Mouse (Mus musculus): ENCODE results near the gene Gm28044. TPM values are rescaled to one million over a fixed set of nuclear protein-coding genes. Genes with fewer than 3 reads are reported as not detected.
"Not testable (repeated sequence)": the region's sequence is repeated elsewhere in the genome, so short reads cannot be mapped to it uniquely, and the experiment has no call there.

Gm28044 gene
- polyA plus RNA-seq, 1 experiment from 2014 or later, result 0.35 TPM

GRCm38 (mm10) chr13:67278314-67278713 is 82.0 kb downstream of the Gm28044 start, which contains the start of gene Zfp458:
TSS of gene Zfp458 (minus strand) at chr13:67278466.
- peak within 1 kb of the TSS; percentile 22; the same call in 1 of the 2 replicates for H3K4me2 ChIP-seq
- no peak within 1 kb of the TSS for H3K27ac ChIP-seq (replicated peaks)
- WGBS, result 45% methylated on average over 7 of the region's 7 CpGs
- no peaks in the 10 kb centered on the region for H3K36me3 ChIP-seq
- H3K9ac ChIP-seq, result no peak within 1 kb of the TSS
- H3K4me3 ChIP-seq, result no peak within 1 kb of the TSS
- no peaks in the 10 kb centered on the region for H3K9me3 ChIP-seq
- no peaks in the 10 kb centered on the region for H3K4me1 ChIP-seq (replicated peaks)
- ATAC-seq (ENCODE audit: low FRiP score, low read depth), result peak; percentile 56; the same call in 1 of the 2 replicates
- no peaks in the 10 kb centered on the region for H3K27me3 ChIP-seq

GRCm38 (mm10) chr13:67269383-67270065 is 90.8 kb downstream of the Gm28044 start:
- H3K36me3 ChIP-seq, H3K9me3 ChIP-seq, H3K27me3 ChIP-seq: not testable (repeated sequence)
- 45% methylated on average over 8 of the region's 9 CpGs for WGBS
- Histone ChIP-seq H3K4me1 (replicated peaks) (peaks cover 13% of the 10 kb centered on the region), H3K27ac (replicated peaks) (peak overlapping the region; percentile 64), H3K9ac (peak overlapping the region; percentile 23; the same call in 1 of the 2 replicates), H3K4me2 (peak overlapping the region; percentile 68), H3K4me3 (peak overlapping the region; percentile 55)
- ATAC-seq (ENCODE audit: low FRiP score, low read depth), result peak; percentile 67

- peaks cover 13% of the 10 kb centered on the region for H3K4me1 ChIP-seq (replicated peaks)
- 0 out of 2 replicates have a peak, but pooled peaks cover 4% of the 10 kb centered on the region for H3K9me3 ChIP-seq
- H3K27ac ChIP-seq (replicated peaks), result peak overlapping the region; percentile 64
- no peaks in the 10 kb centered on the region for H3K27me3 ChIP-seq
- peak; percentile 98 for ATAC-seq (ENCODE audit: low FRiP score, low read depth)
- H3K4me2 ChIP-seq, result peak overlapping the region; percentile 68
- H3K9ac ChIP-seq, result peak overlapping the region; percentile 54
- WGBS, result 9% methylated on average over 18 of the region's 18 CpGs
- peaks cover 5% of the 10 kb centered on the region; the same call in 1 of the 2 replicates for H3K36me3 ChIP-seq
- H3K4me3 ChIP-seq, result peak overlapping the region; percentile 55
These were observed 91.6 kb downstream of the Gm28044 start for GRCm38 (mm10) chr13:67268568-67269369.

Other genes with a start within 250 kb of the Gm28044 start
- 0.06 and 0.20 TPM in 2 replicates for gene Rslcan18, start 244.3 kb downstream of the Gm28044 start, polyA plus RNA-seq (2015; fragmentation: Nextera tagmentation; extraction: Ambion mirVana)
- gene Zfp759, start 238.9 kb downstream of the Gm28044 start, polyA plus RNA-seq (2015; fragmentation: Nextera tagmentation; extraction: Ambion mirVana), result 4.0 and 4.4 TPM in 2 replicates
- 6.3 and 6.8 TPM in 2 replicates for gene Rsl1, start 187.4 kb downstream of the Gm28044 start, polyA plus RNA-seq (2015; fragmentation: Nextera tagmentation; extraction: Ambion mirVana)
- 2.0 and 2.2 TPM in 2 replicates for gene Zfp455, start 166.0 kb downstream of the Gm28044 start, polyA plus RNA-seq (2015; fragmentation: Nextera tagmentation; extraction: Ambion mirVana)
- gene Zfp458, start 82.1 kb downstream of the Gm28044 start, polyA plus RNA-seq (2015; fragmentation: Nextera tagmentation; extraction: Ambion mirVana), result 4.7 and 6.0 TPM in 2 replicates
- gene Zfp457, start 54.1 kb downstream of the Gm28044 start, polyA plus RNA-seq (2015; fragmentation: Nextera tagmentation; extraction: Ambion mirVana), result 1.1 and 1.3 TPM in 2 replicates
- gene Zfp595, start 28.0 kb downstream of the Gm28044 start, polyA plus RNA-seq (2015; fragmentation: Nextera tagmentation; extraction: Ambion mirVana), result 1.7 and 1.9 TPM in 2 replicates
- gene Zfp953, start 69 bp upstream of the Gm28044 start, polyA plus RNA-seq (2015; fragmentation: Nextera tagmentation; extraction: Ambion mirVana), result 0.42 and 0.58 TPM in 2 replicates
- gene Gm28041, start 15.2 kb upstream of the Gm28044 start, polyA plus RNA-seq (2015; fragmentation: Nextera tagmentation; extraction: Ambion mirVana), result 0.25 TPM in 1 of 2 replicates, not detected in the other
- gene Zfp456, start 15.3 kb upstream of the Gm28044 start, polyA plus RNA-seq (2015; fragmentation: Nextera tagmentation; extraction: Ambion mirVana), result 0.60 and 1.1 TPM in 2 replicates
- 4.0 and 4.5 TPM in 2 replicates for gene Zfp429, start 39.3 kb upstream of the Gm28044 start, polyA plus RNA-seq (2015; fragmentation: Nextera tagmentation; extraction: Ambion mirVana)
- 0.68 and 1.5 TPM in 2 replicates for gene Zfp459, start 60.9 kb upstream of the Gm28044 start, polyA plus RNA-seq (2015; fragmentation: Nextera tagmentation; extraction: Ambion mirVana)
- 6.6 and 7.3 TPM in 2 replicates for gene Zfp874a, start 91.1 kb upstream of the Gm28044 start, polyA plus RNA-seq (2015; fragmentation: Nextera tagmentation; extraction: Ambion mirVana)
- 2.5 and 2.8 TPM in 2 replicates for gene Zfp874b, start 123.7 kb upstream of the Gm28044 start, polyA plus RNA-seq (2015; fragmentation: Nextera tagmentation; extraction: Ambion mirVana)
- 10.0 and 11.6 TPM in 2 replicates for gene Zfp58, start 140.0 kb upstream of the Gm28044 start, polyA plus RNA-seq (2015; fragmentation: Nextera tagmentation; extraction: Ambion mirVana)
- not detected in 2 replicates for gene Gm26965, start 165.6 kb upstream of the Gm28044 start, polyA plus RNA-seq (2015; fragmentation: Nextera tagmentation; extraction: Ambion mirVana)
- gene Zfp87, start 165.6 kb upstream of the Gm28044 start, polyA plus RNA-seq (2015; fragmentation: Nextera tagmentation; extraction: Ambion mirVana), result 32.2 and 37.2 TPM in 2 replicates
- 13.1 and 13.4 TPM in 2 replicates for gene Zfp748, start 193.3 kb upstream of the Gm28044 start, polyA plus RNA-seq (2015; fragmentation: Nextera tagmentation; extraction: Ambion mirVana)
- 4.6 TPM in 2 replicates for gene Zfp729b, start 249.2 kb upstream of the Gm28044 start, polyA plus RNA-seq (2015; fragmentation: Nextera tagmentation; extraction: Ambion mirVana)